In genomic region chr5:129020731-129021130, GRCm38 (mm10) we compare ENCODE assay signal across 8 mouse cellular contexts. TPM values are rescaled to one million over a fixed set of nuclear protein-coding genes. Genes with fewer than 3 reads are reported as not detected.
DNase-seq lines count a peak whose midpoint lies in the region; ATAC-seq and TF ChIP-seq lines count a peak whose summit lies in the region.

No protein-coding gene starts in this region.

- peaks cover 3% of the 10 kb centered on the region for H3K4me1 ChIP-seq in spleen, adult 2 months (ENCODE audit: control insufficient read depth, insufficient read depth, insufficient read length)

- peak overlapping the region; percentile 100 for H3K4me3 ChIP-seq in spleen, adult 2 months (ENCODE audit: extremely low read depth, insufficient read depth, insufficient read length)

- H3K27ac ChIP-seq in spleen, adult 2 months (ENCODE audit: insufficient read depth, low read length): peak overlapping the region; percentile 98

- no peak for TF ChIP-seq CTCF in spleen, adult 2 months (IDR thresholded peaks at IDR 0.05; ENCODE audit: extremely low read depth, insufficient read depth, insufficient read length, insufficient replicate concordance)

- peaks cover 10% of the 10 kb centered on the region for H3K36me3 ChIP-seq in spleen, adult 2 months (ENCODE audit: control insufficient read depth, insufficient read depth, low read length)

- TF ChIP-seq POLR2A in spleen, adult 2 months (IDR thresholded peaks at IDR 0.05; ENCODE audit: low read depth, low read length): no peak

- 2% methylated on average over 28 of the region's 28 CpGs for WGBS in spleen, adult 2 months

- peak; percentile 48 for DNase-seq in adrenal gland, adult 2 months
- no peak for DNase-seq in adrenal gland, adult 8-10 months
- DNase-seq in spleen, adult 2 months (ENCODE audit: low read depth in 1 of 2, low spot score in 2 of 2): no peak
- no peak for DNase-seq in spleen, postnatal 36 days (ENCODE audit: low spot score in 2 of 2)
- peak; percentile 59 for DNase-seq in kidney, postnatal 10 days

- ATAC-seq in granulocyte monocyte progenitor cell, adult 5-6 weeks (replicated peaks; ENCODE audit: poor library complexity, severe bottlenecking): peak; percentile 26
- peak; percentile 6; the same call in 1 of the 2 replicates for ATAC-seq in megakaryocyte progenitor cell, adult 5-6 weeks (replicated peaks; ENCODE audit: poor library complexity)
- ATAC-seq in monocyte, adult 5-6 weeks (replicated peaks; ENCODE audit: insufficient number of reproducible peaks, low FRiP score, low TSS enrichment, poor library complexity, severe bottlenecking): no peak

- no peaks in the 10 kb centered on the region for H3K27me3 ChIP-seq in spleen, adult 2 months (ENCODE audit: control insufficient read depth, insufficient read depth, low read length)

RNA-seq across cellular contexts. Expression of gene Ran, which starts 0.9 kb away (rescaled TPM):
- 100 to 1,000 TPM; 191 to 217 TPM for total RNA-seq in adrenal gland, adult 2 months (2021)
- polyA plus RNA-seq in adrenal gland, adult 2 months (2012; rRNA removed): 53.7 and 71.2 TPM in 2 replicates
- total RNA-seq in adrenal gland, adult 8-10 months (2022): 100 to 1,000 TPM; 137 to 213 (median 176) TPM
- polyA plus RNA-seq in spleen, adult 2 months (2012; rRNA removed): 49.7 and 64.5 TPM in 2 replicates
- total RNA-seq in granulocyte monocyte progenitor cell, adult 5-6 weeks (2014; fragmentation: Nextera tagmentation): 440 and 513 TPM in 2 replicates
- 599 and 620 TPM in 2 replicates for total RNA-seq in granulocyte monocyte progenitor cell, adult 5-6 weeks (2017)
- 583 and 587 TPM in 2 replicates for total RNA-seq in megakaryocyte progenitor cell, adult 5-6 weeks (2015)
- 525 and 594 TPM in 2 replicates for total RNA-seq in megakaryocyte progenitor cell, adult 5-6 weeks (2017)
- 96.8 to 160 TPM (median 133 TPM) in 3 replicates for total RNA-seq in monocyte, adult 5-6 weeks (2017)

RNA-seq across cellular contexts. Expression of gene Stx2, which starts 12.4 kb away (rescaled TPM):
- 10 to 100 TPM; 25.4 to 25.9 TPM for total RNA-seq in adrenal gland, adult 2 months (2021)
- polyA plus RNA-seq in adrenal gland, adult 2 months (2012; rRNA removed): 21.5 and 22.1 TPM in 2 replicates
- total RNA-seq in adrenal gland, adult 8-10 months (2022): 10 to 100 TPM; 24.9 to 32.9 (median 26.9) TPM
- polyA plus RNA-seq in spleen, adult 2 months (2012; rRNA removed): 27.3 and 27.7 TPM in 2 replicates
- 7.5 and 23.0 TPM in 2 replicates for total RNA-seq in granulocyte monocyte progenitor cell, adult 5-6 weeks (2014; fragmentation: Nextera tagmentation)
- 10.9 and 12.6 TPM in 2 replicates for total RNA-seq in granulocyte monocyte progenitor cell, adult 5-6 weeks (2017)
- 12.6 and 19.4 TPM in 2 replicates for total RNA-seq in megakaryocyte progenitor cell, adult 5-6 weeks (2015)
- 24.3 and 26.0 TPM in 2 replicates for total RNA-seq in megakaryocyte progenitor cell, adult 5-6 weeks (2017)
- 19.9 to 45.5 TPM (median 22.5 TPM) in 3 replicates for total RNA-seq in monocyte, adult 5-6 weeks (2017)

Comparison
In these comparisons a context has a peak if more than half of its experiments do, and no peak if none do; other contexts are left out.
1. DNase-seq: peak in adrenal gland, adult 2 months (single experiment) and kidney, postnatal 10 days (single experiment); none in adrenal gland, adult 8-10 months (single experiment), spleen, adult 2 months (0 of 2) and spleen, postnatal 36 days (0 of 2).